Mouse (Mus musculus): ENCODE measurements around the gene Rnf144a.

DNA sequence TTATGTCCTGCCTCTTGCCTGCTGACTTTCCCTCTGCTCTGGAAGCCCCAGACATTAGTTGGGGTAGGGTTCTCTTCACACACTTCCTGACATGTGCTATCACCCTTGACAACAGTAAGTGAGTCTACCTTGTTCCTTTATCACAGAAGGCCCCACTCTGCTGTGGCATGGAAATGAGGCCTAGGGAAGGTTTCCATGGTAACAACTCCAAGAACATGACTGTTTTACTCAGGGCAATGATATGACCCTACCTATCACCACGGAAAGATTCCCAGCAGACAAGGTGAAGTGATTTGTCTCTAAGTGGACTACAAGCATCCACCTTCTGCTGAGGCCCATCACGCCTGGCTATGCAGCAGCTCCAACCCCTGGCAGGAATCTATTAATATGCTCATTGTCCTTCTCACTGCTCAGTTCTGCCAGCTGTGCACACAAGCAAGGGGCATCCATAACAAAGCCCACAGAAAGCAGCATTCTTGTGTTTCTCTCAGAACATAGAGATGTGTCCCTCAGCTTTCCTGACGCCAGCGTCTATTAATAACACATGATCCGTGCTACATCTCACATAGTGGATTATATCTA is 91.2 kb downstream of the Rnf144a start:
- no peak for TF ChIP-seq CTCF (IDR thresholded peaks at IDR 0.05; ENCODE audit: control insufficient read depth, insufficient read depth, insufficient replicate concordance, low read depth, low read length)
- no peak for TF ChIP-seq POLR2A (IDR thresholded peaks at IDR 0.05; ENCODE audit: control insufficient read depth, low read depth, low read length)

All from testis, adult 2 months (tissue).